Mouse (Mus musculus): ENCODE results near the gene Camta2. TPM values are rescaled to one million over a fixed set of nuclear protein-coding genes. Genes with fewer than 3 reads are reported as not detected.

The Camta2 gene
- polyA plus RNA-seq, 1 experiment: 16.4 TPM

DNA sequence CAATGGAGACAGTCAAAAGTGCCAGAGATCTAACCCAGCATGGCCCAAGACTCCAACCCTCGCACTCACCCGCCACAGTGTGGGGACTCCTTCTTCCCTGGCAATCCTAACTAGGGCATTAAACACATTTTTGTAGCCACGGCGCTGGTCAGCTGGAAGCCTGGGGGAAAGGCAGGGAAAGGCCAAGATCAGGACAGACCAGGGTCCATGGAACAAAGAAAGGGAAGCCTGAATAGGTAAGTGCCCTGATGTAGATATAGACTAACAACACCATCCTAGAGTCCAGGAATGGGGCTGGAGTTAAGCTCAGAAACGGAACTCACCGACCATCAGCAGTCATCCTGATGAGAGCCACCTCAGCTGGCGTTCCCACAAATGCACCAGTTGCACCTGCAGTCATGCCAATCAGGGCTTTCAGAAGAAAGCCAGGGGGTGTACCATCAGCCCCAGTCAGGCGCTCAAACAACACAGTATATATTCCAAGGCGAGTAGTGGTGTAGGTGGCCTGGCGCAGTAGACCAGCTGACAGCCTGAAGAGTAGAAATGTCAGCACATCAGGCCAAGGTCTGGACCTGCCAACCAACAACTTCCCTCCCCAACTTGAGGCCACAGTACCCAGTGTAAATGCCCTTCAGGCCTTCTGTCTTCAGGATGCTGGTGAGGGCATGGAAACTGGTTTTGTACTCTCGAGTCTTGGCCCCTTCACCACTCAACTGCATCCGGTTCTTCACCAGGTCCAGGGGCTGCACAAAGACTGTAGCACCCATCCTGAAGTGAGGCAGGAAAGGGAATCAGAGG is 42.2 kb downstream of the Camta2 start:
- Histone ChIP-seq H3K4me1 (ENCODE audit: control insufficient read depth, insufficient read depth, low read length) (peaks cover 11% of the 10 kb centered on the region), H3K4me3 (ENCODE audit: insufficient read depth, low read length) (peak overlapping the region; percentile 68), H3K27ac (ENCODE audit: insufficient read depth, low read length) (no peak overlapping the region)
- TF ChIP-seq POLR2A (IDR thresholded peaks at IDR 0.05; ENCODE audit: low read depth, low read length) (no peak), CTCF (IDR thresholded peaks at IDR 0.05; ENCODE audit: borderline replicate concordance, insufficient read depth, low read length) (no peak)

DNA sequence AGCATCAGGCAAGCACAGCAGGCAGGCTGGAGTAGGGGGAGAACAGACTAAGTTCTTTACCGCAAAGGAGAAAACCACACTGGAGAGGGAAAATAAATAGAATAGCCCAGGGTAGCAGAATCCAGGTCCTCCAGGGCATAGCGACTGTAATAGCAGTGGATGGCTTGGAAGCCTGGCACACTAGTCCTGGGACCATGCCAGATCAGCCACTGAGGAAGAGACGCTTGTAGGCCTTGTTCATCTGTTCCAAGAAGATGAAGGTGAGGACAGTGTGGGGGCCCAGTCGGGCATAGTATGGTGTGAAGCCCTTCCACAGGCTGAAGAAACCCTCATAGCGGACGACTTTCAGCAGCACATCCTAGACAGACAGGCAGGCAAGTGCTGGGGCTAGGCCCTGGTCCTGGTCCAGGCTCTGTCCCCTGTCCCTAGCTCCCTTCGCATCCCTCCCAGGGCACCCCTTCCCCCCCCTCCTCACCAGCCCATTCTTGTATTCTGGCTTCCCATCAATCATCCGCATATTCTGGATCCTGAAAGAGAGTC is 43.3 kb downstream of the Camta2 start:
- no peak overlapping the region for H3K27ac ChIP-seq (ENCODE audit: insufficient read depth, low read length)
- TF ChIP-seq POLR2A (IDR thresholded peaks at IDR 0.05; ENCODE audit: low read depth, low read length) (no peak), CTCF (IDR thresholded peaks at IDR 0.05; ENCODE audit: borderline replicate concordance, insufficient read depth, low read length) (no peak)
- peaks cover 9% of the 10 kb centered on the region for H3K4me1 ChIP-seq (ENCODE audit: control insufficient read depth, insufficient read depth, low read length)
- no peak overlapping the region for H3K4me3 ChIP-seq (ENCODE audit: insufficient read depth, low read length)

DNA sequence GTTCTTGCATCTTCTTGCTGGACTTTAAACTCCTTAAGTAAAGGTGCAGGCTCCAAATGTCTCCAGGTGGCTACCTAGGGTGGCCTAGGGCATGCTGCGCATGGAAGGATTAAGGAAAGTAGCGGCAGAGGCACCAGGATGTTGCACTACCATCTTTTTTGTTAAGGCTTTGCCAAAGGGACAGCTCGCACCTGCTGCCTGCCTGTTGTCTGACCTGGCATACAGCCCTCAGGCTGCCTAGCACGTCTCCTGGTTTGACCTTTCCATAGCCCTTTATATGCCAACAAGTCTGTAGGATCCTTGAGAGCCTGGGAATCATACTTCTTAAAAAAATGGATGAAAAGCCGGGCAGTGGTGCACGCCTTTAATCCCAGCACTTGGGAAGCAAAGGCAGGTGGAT is 44.9 kb downstream of the Camta2 start:
- TF ChIP-seq POLR2A (IDR thresholded peaks at IDR 0.05; ENCODE audit: low read depth, low read length) (no peak; the same call in 1 of the 2 replicates), CTCF (IDR thresholded peaks at IDR 0.05; ENCODE audit: borderline replicate concordance, insufficient read depth, low read length) (no peak)
- Histone ChIP-seq H3K4me3 (ENCODE audit: insufficient read depth, low read length) (no peak overlapping the region), H3K4me1 (ENCODE audit: control insufficient read depth, insufficient read depth, low read length) (peaks cover 5% of the 10 kb centered on the region; the same call in 1 of the 2 replicates)

DNA sequence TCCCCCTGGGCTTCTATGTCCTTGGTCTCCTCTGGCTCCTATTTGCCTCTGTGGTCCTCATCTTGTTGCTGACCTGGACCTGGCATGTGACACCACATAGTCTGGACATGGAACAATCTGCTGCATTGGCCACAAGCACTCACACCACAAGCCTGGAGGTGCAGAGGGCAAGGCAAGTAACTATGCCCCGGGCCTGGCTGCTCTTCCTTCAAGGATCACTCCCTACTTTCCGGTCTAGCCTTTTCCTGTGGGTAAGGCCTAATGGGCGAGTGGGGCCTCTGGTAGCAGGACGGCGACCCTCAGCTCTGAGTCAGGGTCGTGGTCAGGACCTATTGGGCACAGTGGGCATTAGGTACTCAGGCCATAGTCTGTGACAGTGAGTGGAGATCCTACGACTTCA is 46.7 kb downstream of the Camta2 start:
- no peak overlapping the region for H3K4me3 ChIP-seq (ENCODE audit: insufficient read depth, low read length)
- no peak overlapping the region for H3K27ac ChIP-seq (ENCODE audit: insufficient read depth, low read length)
- TF ChIP-seq POLR2A (IDR thresholded peaks at IDR 0.05; ENCODE audit: low read depth, low read length) (no peak; the same call in 1 of the 2 replicates), CTCF (IDR thresholded peaks at IDR 0.05; ENCODE audit: borderline replicate concordance, insufficient read depth, low read length) (no peak)
- peaks cover 5% of the 10 kb centered on the region; the same call in 1 of the 2 replicates for H3K4me1 ChIP-seq (ENCODE audit: control insufficient read depth, insufficient read depth, low read length)

More for the DNA sequence above, 44.9 kb downstream of the Camta2 start:
- no peak overlapping the region for H3K27ac ChIP-seq (ENCODE audit: insufficient read depth, low read length)

DNA sequence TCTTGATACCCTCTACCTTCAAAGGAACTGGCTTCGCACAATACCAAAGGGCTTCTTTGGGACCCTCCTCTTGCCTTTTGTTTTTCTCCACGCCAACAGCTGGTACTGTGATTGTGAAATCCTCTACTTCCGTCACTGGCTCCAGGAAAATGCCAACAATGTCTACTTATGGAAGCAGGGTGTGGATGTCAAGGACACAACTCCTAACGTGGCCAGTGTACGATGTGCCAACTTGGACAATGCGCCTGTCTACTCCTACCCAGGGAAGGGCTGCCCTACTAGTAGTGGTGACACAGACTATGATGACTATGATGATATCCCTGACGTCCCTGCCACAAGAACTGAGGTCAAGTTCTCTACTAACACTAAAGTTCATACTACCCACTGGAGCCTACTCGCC is 47.9 kb downstream of the Camta2 start:
- Histone ChIP-seq H3K27ac (ENCODE audit: insufficient read depth, low read length) (no peak overlapping the region), H3K4me3 (ENCODE audit: insufficient read depth, low read length) (no peak overlapping the region), H3K4me1 (ENCODE audit: control insufficient read depth, insufficient read depth, low read length) (no peaks in the 10 kb centered on the region)
- TF ChIP-seq CTCF (IDR thresholded peaks at IDR 0.05; ENCODE audit: borderline replicate concordance, insufficient read depth, low read length) (no peak), POLR2A (IDR thresholded peaks at IDR 0.05; ENCODE audit: low read depth, low read length) (0 out of 2 replicates have a peak, but pooled peaks have one; percentile 6)

DNA sequence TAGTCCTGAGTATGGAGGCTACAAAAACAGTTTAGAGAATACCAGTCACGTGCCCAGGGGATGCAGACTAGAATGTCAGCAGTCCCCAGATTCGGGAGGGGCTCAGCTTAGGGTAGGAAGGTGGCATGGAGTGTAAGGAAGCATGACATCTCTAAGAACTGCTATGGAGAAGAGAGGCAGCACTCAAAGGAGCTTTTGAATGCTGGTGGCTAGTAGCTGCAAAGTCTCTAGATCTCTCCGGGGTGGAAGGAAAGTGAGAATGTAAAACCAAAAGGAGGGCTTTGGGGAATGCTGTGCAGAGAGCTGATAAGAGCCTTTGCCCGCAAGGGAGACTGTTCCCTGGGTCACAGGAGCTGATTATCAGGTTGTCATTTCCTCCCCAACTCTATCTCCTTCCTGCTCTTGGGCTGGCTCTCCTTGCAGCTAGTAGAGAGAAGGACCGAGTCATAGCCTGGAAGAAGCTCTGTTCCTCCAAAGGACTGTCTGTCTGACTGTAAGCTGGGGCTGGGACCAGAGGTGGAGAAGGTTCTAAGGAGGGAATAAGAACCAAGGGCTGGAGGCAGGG is 49.1 kb downstream of the Camta2 start, which contains the start of gene Gp1ba:
Gene Gp1ba (plus strand): TSS at position 409 of the 565 bp plus-strand sequence.
- H3K4me3 ChIP-seq (ENCODE audit: insufficient read depth, low read length): no peak within 1 kb of the TSS
- no peaks in the 10 kb centered on the region for H3K4me1 ChIP-seq (ENCODE audit: control insufficient read depth, insufficient read depth, low read length)
- TF ChIP-seq POLR2A (IDR thresholded peaks at IDR 0.05; ENCODE audit: low read depth, low read length) (no peak), CTCF (IDR thresholded peaks at IDR 0.05; ENCODE audit: borderline replicate concordance, insufficient read depth, low read length) (no peak)
- no peak within 1 kb of the TSS for H3K27ac ChIP-seq (ENCODE audit: insufficient read depth, low read length)

DNA sequence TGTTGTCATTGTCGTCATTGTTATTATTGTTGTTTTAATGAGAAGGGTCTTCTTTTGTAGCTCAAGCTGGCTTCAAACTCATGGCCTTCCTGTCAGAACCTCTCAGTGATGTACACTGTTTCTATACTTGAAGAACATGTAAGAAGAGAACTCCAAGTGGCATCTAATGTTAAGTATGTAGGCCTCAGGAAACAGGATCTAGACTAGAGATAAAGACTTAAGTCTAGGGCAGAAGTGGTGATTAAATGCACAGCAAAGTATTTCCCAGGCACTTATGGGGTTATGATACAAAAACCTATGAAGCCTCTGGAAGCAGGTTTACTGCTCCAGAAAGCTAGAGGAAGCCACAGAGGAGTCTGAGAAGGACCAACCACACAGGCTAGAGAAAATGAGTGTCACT is 49.6 kb downstream of the Camta2 start:
- H3K27ac ChIP-seq (ENCODE audit: insufficient read depth, low read length): no peak overlapping the region
- no peak overlapping the region for H3K4me3 ChIP-seq (ENCODE audit: insufficient read depth, low read length)

DNA sequence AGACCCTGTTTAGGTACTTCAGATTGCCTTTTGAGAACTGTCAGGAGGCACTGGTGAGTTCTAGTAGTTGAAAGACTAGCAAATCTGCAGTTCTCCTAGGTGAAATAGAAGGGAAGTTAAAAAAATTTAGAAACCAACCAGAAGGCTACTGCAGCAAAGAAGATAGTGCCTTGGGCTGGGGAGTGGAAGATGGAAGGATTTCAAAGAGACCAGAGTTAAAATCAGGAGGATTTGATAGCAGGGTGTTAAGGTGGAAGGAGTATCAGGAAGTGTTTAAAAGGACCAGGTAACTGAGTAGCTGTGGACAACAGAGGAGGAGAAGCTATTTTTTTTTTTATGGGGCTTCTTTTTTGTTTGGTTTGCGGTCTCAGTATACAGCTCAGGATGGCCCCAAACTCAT is 50.1 kb downstream of the Camta2 start:
- Histone ChIP-seq H3K4me1 (ENCODE audit: control insufficient read depth, insufficient read depth, low read length) (no peaks in the 10 kb centered on the region), H3K27ac (ENCODE audit: insufficient read depth, low read length) (no peak overlapping the region), H3K4me3 (ENCODE audit: insufficient read depth, low read length) (no peak overlapping the region)
- TF ChIP-seq POLR2A (IDR thresholded peaks at IDR 0.05; ENCODE audit: low read depth, low read length): no peak
- TF ChIP-seq CTCF (IDR thresholded peaks at IDR 0.05; ENCODE audit: borderline replicate concordance, insufficient read depth, low read length): no peak

More for the DNA sequence above, 49.6 kb downstream of the Camta2 start:
- no peak for TF ChIP-seq CTCF (IDR thresholded peaks at IDR 0.05; ENCODE audit: borderline replicate concordance, insufficient read depth, low read length)
- TF ChIP-seq POLR2A (IDR thresholded peaks at IDR 0.05; ENCODE audit: low read depth, low read length): no peak
- H3K4me1 ChIP-seq (ENCODE audit: control insufficient read depth, insufficient read depth, low read length): no peaks in the 10 kb centered on the region

DNA sequence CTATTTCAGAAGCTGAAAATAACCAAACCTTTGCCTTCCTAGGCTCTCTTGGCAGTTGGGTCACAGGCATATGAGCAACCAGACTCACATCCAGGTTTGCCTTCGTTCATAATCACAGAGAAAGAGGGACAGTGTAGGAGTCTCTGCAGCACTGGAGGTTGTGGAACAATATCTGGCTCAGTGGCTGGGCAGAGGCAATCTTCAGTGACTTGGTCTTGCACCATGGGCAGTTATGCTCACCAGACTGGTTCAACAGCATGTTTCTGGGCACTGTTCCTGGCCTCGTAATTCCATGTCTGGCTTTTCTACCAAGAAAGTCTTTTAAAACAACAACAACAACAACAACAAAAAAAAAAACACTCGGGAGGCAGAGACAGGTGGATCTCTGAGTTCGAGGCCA is 52.3 kb downstream of the Camta2 start:
- Histone ChIP-seq H3K27ac (ENCODE audit: insufficient read depth, low read length) (no peak overlapping the region), H3K4me3 (ENCODE audit: insufficient read depth, low read length) (no peak overlapping the region), H3K4me1 (ENCODE audit: control insufficient read depth, insufficient read depth, low read length) (no peaks in the 10 kb centered on the region)
- TF ChIP-seq POLR2A (IDR thresholded peaks at IDR 0.05; ENCODE audit: low read depth, low read length) (no peak), CTCF (IDR thresholded peaks at IDR 0.05; ENCODE audit: borderline replicate concordance, insufficient read depth, low read length) (no peak)

DNA sequence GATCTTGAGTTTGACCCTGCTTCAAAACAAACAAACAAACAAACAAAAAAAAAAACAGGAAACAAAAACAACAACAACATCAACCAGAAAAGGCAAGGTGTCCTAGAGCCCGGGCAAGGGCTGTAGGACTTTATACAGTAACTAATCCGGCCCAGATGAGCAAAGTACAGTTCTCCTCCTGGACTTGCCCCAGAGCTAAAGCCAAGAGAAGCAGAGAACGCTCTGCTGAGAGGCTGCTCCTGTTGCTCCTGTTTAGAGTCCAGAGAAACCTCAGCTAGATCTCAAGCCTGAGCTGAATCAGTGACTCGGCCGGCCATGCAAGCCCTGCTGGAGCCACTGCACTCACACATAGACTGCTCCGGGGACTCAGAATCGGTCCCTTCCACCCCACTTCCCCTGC is 57.8 kb downstream of the Camta2 start:
- Histone ChIP-seq H3K4me3 (ENCODE audit: insufficient read depth, low read length) (no peak overlapping the region), H3K4me1 (ENCODE audit: control insufficient read depth, insufficient read depth, low read length) (no peaks in the 10 kb centered on the region), H3K27ac (ENCODE audit: insufficient read depth, low read length) (no peak overlapping the region)
- TF ChIP-seq CTCF (IDR thresholded peaks at IDR 0.05; ENCODE audit: borderline replicate concordance, insufficient read depth, low read length): no peak
- TF ChIP-seq POLR2A (IDR thresholded peaks at IDR 0.05; ENCODE audit: low read depth, low read length): no peak

Data from embryonic fibroblast, embryonic 13.5 days (primary cell).